Mouse (Mus musculus) lung, adult 2 months (tissue): ENCODE results near the gene Fam183b.

ENCODE experiments used
- CTCF ChIP-seq: fragments of 200-500 bp; IDR thresholded peaks from 2 replicates; pipeline ENCODE4 v1.5.1; 2011; ENCODE audit warnings: mild to moderate bottlenecking, low read length, control low read depth; ENCODE audit not compliant: insufficient read depth
- POLR2A ChIP-seq: fragments of 200-500 bp; IDR thresholded peaks from 2 replicates; pipeline ENCODE4 v1.6.1; 2011; ENCODE audit warnings: low read depth, mild to moderate bottlenecking, control low read depth, low read length, borderline replicate concordance; ENCODE audit errors: extremely low read depth

DNA sequence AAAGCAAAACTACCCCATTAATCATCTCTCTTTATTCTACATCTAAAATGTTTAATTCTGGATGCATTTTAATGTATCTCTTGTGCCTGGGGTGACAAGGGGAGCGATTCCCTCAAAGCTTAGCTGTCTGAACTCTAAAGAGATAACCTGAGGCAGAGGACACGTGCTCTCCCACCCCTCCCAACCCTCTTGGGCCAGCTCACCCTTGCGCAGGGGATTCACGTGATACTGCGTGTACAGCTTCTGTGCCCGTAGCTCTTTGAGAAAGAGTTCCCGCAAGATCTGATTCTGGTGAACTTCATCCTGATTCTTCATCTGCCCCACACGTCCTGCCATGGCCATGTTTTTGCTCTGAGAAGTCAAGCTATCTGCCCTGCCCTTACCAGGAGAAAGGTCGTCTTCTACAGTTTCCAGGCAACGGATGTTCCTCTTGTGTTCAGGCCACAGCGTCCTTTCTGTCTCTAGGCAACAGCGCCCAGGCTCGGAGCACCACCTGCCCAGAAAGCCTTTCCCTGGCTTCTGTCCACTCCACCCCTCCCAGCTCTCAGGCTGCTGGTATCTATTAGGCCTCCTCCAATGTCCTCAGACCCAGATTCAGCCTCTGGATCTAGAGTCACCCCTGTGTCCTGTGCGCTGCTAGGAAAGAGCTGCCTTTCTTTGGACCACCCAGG, at the start of gene Fam183b:
- TF ChIP-seq CTCF = no peak
- no peak for TF ChIP-seq POLR2A
